ENCODE assay signal across 24 mouse cellular contexts in the genomic region with DNA sequence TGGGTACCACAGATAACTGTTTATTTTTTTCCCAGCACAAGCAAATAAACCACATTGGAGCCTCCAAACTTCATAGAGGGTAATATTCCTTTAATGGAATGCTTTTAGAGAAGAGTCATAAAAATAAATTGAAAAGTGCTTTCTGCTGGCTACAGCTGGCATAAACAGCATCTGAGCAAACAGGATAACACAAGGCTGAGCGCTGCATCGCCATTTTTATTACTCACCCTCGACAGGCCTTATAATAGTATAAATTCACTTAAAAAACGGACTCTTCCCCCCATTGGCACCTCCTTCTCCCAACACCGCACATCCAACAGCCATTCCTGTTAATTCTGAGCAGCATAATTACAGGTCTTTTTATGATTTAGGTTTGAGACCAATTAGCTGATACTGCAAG.
DNase-seq lines count a peak whose midpoint lies in the region; ATAC-seq and TF ChIP-seq lines count a peak whose summit lies in the region.
"Had no signal": no experiment of that assay in that cellular context is flagged by ENCODE, and none has a peak within 500 bp of the region (broad histone marks: within the 10 kb centered on the region; RNA-seq: fewer than 3 reads in every experiment).

No protein-coding gene starts in this region.

- ATAC-seq in forebrain, postnatal 0 days: no peak; the same call in 1 of the 2 replicates
- ATAC-seq in forebrain, embryonic 11.5 days (replicated peaks; ENCODE audit: low FRiP score): no peak
- peak; percentile 61; the same call in 1 of the 2 replicates for ATAC-seq in neural tube, embryonic 13.5 days (ENCODE audit: low read depth)
- ATAC-seq in neural tube, embryonic 15.5 days (ENCODE audit: low FRiP score): peak; percentile 70; the same call in 1 of the 2 replicates
- ATAC-seq: forebrain, embryonic 13.5 days; forebrain, embryonic 16.5 days; Patski had no signal

- no peaks in the 10 kb centered on the region for H3K9me3 ChIP-seq in forebrain, postnatal 0 days (ENCODE audit: low read length)
- H3K9me3 ChIP-seq in forebrain, embryonic 11.5 days (ENCODE audit: control insufficient read depth, low read length): no peaks in the 10 kb centered on the region
- H3K9me3 ChIP-seq in neural tube, embryonic 13.5 days: no peaks in the 10 kb centered on the region
- H3K9me3 ChIP-seq in neural tube, embryonic 15.5 days (replicated peaks): no peaks in the 10 kb centered on the region
- H3K9me3 ChIP-seq: embryonic facial prominence, embryonic 10.5 days; embryonic facial prominence, embryonic 13.5 days; forebrain, embryonic 13.5 days; hindbrain, embryonic 10.5 days had no signal

- H3K27me3 ChIP-seq in forebrain, postnatal 0 days (ENCODE audit: insufficient read depth, low read length): no peaks in the 10 kb centered on the region
- H3K27me3 ChIP-seq in forebrain, embryonic 11.5 days (ENCODE audit: control insufficient read depth, insufficient read depth, low read length): no peaks in the 10 kb centered on the region
- no peaks in the 10 kb centered on the region for H3K27me3 ChIP-seq in neural tube, embryonic 13.5 days
- no peaks in the 10 kb centered on the region for H3K27me3 ChIP-seq in neural tube, embryonic 15.5 days (replicated peaks)
- H3K27me3 ChIP-seq: embryonic facial prominence, embryonic 13.5 days; forebrain, embryonic 13.5 days had no signal

- no peak overlapping the region for H3K27ac ChIP-seq in forebrain, postnatal 0 days (ENCODE audit: low read depth, low read length)
- no peak overlapping the region for H3K27ac ChIP-seq in forebrain, embryonic 11.5 days (ENCODE audit: low read depth, low read length)
- peak overlapping the region; percentile 68 for H3K27ac ChIP-seq in neural tube, embryonic 13.5 days (replicated peaks)
- H3K27ac ChIP-seq in neural tube, embryonic 15.5 days (replicated peaks): peak overlapping the region; percentile 72
- H3K27ac ChIP-seq: embryonic facial prominence, embryonic 10.5 days; embryonic facial prominence, embryonic 13.5 days; forebrain, embryonic 13.5 days; gastrocnemius, adult 2 months; hindbrain, embryonic 10.5 days; hindbrain, embryonic 14.5 days had no signal

- no peaks in the 10 kb centered on the region for H3K4me1 ChIP-seq in forebrain, postnatal 0 days (ENCODE audit: insufficient read depth)
- no peaks in the 10 kb centered on the region for H3K4me1 ChIP-seq in forebrain, embryonic 11.5 days (replicated peaks; ENCODE audit: control insufficient read depth, insufficient read depth, low read length)
- H3K4me1 ChIP-seq in neural tube, embryonic 13.5 days (replicated peaks): peaks cover 14% of the 10 kb centered on the region
- peaks cover 16% of the 10 kb centered on the region for H3K4me1 ChIP-seq in neural tube, embryonic 15.5 days
- H3K4me1 ChIP-seq: embryonic facial prominence, embryonic 10.5 days; embryonic facial prominence, embryonic 13.5 days; forebrain, embryonic 13.5 days; hindbrain, embryonic 10.5 days had no signal

- 46% methylated on average over 5 of the region's 5 CpGs for WGBS in forebrain, postnatal 0 days
- WGBS in forebrain, embryonic 11.5 days: 86% methylated on average over 5 of the region's 5 CpGs
- WGBS in neural tube, embryonic 13.5 days: 30% methylated on average over 5 of the region's 5 CpGs
- WGBS in neural tube, embryonic 15.5 days: 21% methylated on average over 5 of the region's 5 CpGs

- no peak overlapping the region for H3K4me3 ChIP-seq in forebrain, postnatal 0 days (ENCODE audit: low read depth, low read length)
- no peak overlapping the region for H3K4me3 ChIP-seq in forebrain, embryonic 11.5 days (ENCODE audit: low read depth, low read length)
- no peak overlapping the region for H3K4me3 ChIP-seq in neural tube, embryonic 13.5 days
- H3K4me3 ChIP-seq in neural tube, embryonic 15.5 days (replicated peaks): no peak overlapping the region
- H3K4me3 ChIP-seq: embryonic facial prominence, embryonic 10.5 days; embryonic facial prominence, embryonic 13.5 days; erythroblast, embryonic 14.5 days; forebrain, embryonic 13.5 days; gastrocnemius, adult 2 months; hindbrain, embryonic 10.5 days had no signal

- no peak overlapping the region for H3K9ac ChIP-seq in forebrain, postnatal 0 days
- no peak overlapping the region for H3K9ac ChIP-seq in forebrain, embryonic 11.5 days (ENCODE audit: low read length)
- no peak overlapping the region for H3K9ac ChIP-seq in neural tube, embryonic 13.5 days
- no peak overlapping the region for H3K9ac ChIP-seq in neural tube, embryonic 15.5 days (replicated peaks)
- H3K9ac ChIP-seq: embryonic facial prominence, embryonic 13.5 days; forebrain, embryonic 13.5 days; hindbrain, embryonic 14.5 days had no signal

- intact Hi-C loops in heart, postnatal 14 days (cut with DNase I): no loop called here

- no peak for TF ChIP-seq CTCF in forebrain, postnatal 0 days (IDR thresholded peaks at IDR 0.05; ENCODE audit: low read depth)

- peak; percentile 9 for DNase-seq in forebrain, postnatal 0 days
- DNase-seq in forebrain, embryonic 11.5 days (ENCODE audit: low spot score): no peak
- DNase-seq in neural tube, embryonic 10.5 days (ENCODE audit: extremely low spot score, low spot score): no peak
- no peak for DNase-seq in heart, postnatal 14 days
- DNase-seq: adrenal gland, postnatal 10 days; adrenal gland, postnatal 36 days; cerebellum, adult 11-12 months; cerebellum, adult 8-10 months; cerebellum, postnatal 10 days; cerebellum, postnatal 36 days; embryo, embryonic 11 days; gastrocnemius, adult 2 months; gastrocnemius, postnatal 14 days had no signal

- H3K4me2 ChIP-seq in forebrain, postnatal 0 days (ENCODE audit: low read depth): no peak overlapping the region
- no peak overlapping the region for H3K4me2 ChIP-seq in forebrain, embryonic 11.5 days (ENCODE audit: low read depth, low read length, severe bottlenecking)
- 0 out of 2 replicates have a peak overlapping the region, but pooled peaks have one; percentile 1 for H3K4me2 ChIP-seq in neural tube, embryonic 13.5 days
- H3K4me2 ChIP-seq in neural tube, embryonic 15.5 days: no peak overlapping the region
- H3K4me2 ChIP-seq: embryonic facial prominence, embryonic 13.5 days; forebrain, embryonic 13.5 days; heart, embryonic 11.5 days; hindbrain, embryonic 14.5 days had no signal

- no peaks in the 10 kb centered on the region for H3K36me3 ChIP-seq in forebrain, postnatal 0 days (ENCODE audit: insufficient read depth)
- no peaks in the 10 kb centered on the region for H3K36me3 ChIP-seq in forebrain, embryonic 11.5 days (ENCODE audit: control insufficient read depth, insufficient read depth, low read length)
- no peaks in the 10 kb centered on the region for H3K36me3 ChIP-seq in neural tube, embryonic 13.5 days
- H3K36me3 ChIP-seq in neural tube, embryonic 15.5 days: no peaks in the 10 kb centered on the region
- H3K36me3 ChIP-seq: embryonic facial prominence, embryonic 10.5 days; embryonic facial prominence, embryonic 13.5 days; hindbrain, embryonic 10.5 days had no signal

Comparison
In these comparisons a context has a peak if more than half of its experiments do, and no peak if none do; other contexts are left out.
1. ATAC-seq: peak in neural tube, embryonic 13.5 days (single experiment) and neural tube, embryonic 15.5 days (single experiment); none in forebrain, postnatal 0 days (single experiment) and forebrain, embryonic 11.5 days (single experiment).
2. H3K27ac ChIP-seq: peak in neural tube, embryonic 13.5 days (single experiment) and neural tube, embryonic 15.5 days (single experiment); none in forebrain, postnatal 0 days (single experiment) and forebrain, embryonic 11.5 days (single experiment).